Mouse (Mus musculus) hindbrain, embryonic 15.5 days (tissue): ENCODE data around the gene Nprl2. TPM values are rescaled to one million over a fixed set of nuclear protein-coding genes. Genes with fewer than 3 reads are reported as not detected.
"Not testable (repeated sequence)": the region's sequence is repeated elsewhere in the genome, so short reads cannot be mapped to it uniquely, and the experiment has no call there.

Experiments
- ATAC-seq: fragments of 200-750 bp; cut with Nextera tagmentation; 2 replicates; pipeline ENCODE4 v1.8.0; 2017; ENCODE audit warnings: low read depth, moderate number of reproducible peaks, moderate TSS enrichment; ENCODE audit not compliant: low FRiP score
- H3K27ac ChIP-seq: fragments of 300-500 bp; sonication (generic); replicated peaks from 2 replicates; pipeline ENCODE4 v1.5.1; 2015; ENCODE audit warnings: mild to moderate bottlenecking, inconsistent platforms
- H3K27me3 ChIP-seq: fragments of 300-500 bp; sonication (generic); 2 replicates; pipeline ENCODE4 v1.6.1; 2015; ENCODE audit warnings: control low read depth, inconsistent platforms
- H3K36me3 ChIP-seq: fragments of 300-500 bp; sonication (generic); 2 replicates; pipeline ENCODE4 v1.6.1; 2015; ENCODE audit warnings: control low read depth, inconsistent platforms
- H3K4me1 ChIP-seq: fragments of 300-500 bp; sonication (generic); replicated peaks from 2 replicates; pipeline ENCODE4 v1.6.1; 2015; ENCODE audit warnings: control low read depth, inconsistent platforms
- H3K4me2 ChIP-seq: fragments of 300-500 bp; sonication (generic); 2 replicates; pipeline ENCODE4 v1.6.1; 2015; ENCODE audit warnings: moderate library complexity, mild to moderate bottlenecking, inconsistent platforms
- H3K4me3 ChIP-seq: fragments of 300-500 bp; sonication (generic); 2 replicates; pipeline ENCODE4 v1.5.1; 2015; ENCODE audit warnings: mild to moderate bottlenecking, inconsistent platforms
- H3K9ac ChIP-seq: fragments of 300-500 bp; sonication (generic); 2 replicates; pipeline ENCODE4 v1.6.1; 2015; ENCODE audit warnings: inconsistent platforms
- H3K9me3 ChIP-seq: fragments of 300-500 bp; sonication (generic); 2 replicates; pipeline ENCODE4 v1.6.1; 2016; ENCODE audit warnings: control low read depth, inconsistent platforms
- WGBS: fragments of 180-500 bp; shearing (Covaris S2); methylation state at CpG from one replicate; pipeline ENCODE4 v1.1.7; 2015; 5-methylcytosine and 5-hydroxymethylcytosine counted together
- polyA plus RNA-seq: library from polyadenylated mRNA; unstranded; fragments of >200 nt; fragmentation: Nextera tagmentation; extraction: Ambion mirVana; gene quantifications from 2 replicates; pipeline ENCODE4 v1.2.1, GENCODE M21; 2015

Nprl2 gene
- polyA plus RNA-seq, 1 experiment from 2014 or later = 70.2 TPM

DNA sequence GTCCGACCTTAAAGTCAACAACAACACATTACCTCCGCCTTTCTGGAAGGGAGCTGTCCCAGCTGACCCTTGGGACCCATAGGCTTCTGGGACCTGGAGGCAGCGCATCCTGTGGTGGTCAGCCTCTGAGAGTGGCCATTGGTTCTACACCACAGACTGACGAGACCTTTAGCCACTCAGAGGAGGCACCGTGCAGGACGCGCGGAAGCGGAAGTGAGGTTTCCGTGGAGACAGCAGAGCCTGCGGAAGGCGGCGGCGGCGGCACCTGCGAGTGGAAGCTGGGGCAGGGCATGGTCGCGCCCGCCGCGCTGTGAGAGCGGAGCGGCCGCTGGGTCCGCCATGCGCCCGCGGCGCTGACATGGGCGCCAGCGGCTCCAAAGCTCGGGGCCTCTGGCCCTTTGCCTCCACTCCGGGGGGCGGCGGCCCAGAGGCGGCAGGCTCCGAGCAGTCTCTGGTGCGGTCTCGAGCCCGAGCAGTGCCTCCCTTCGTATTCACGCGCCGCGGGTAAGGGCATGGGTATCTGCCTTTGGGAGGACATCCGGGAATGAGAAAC lies 21.1 kb downstream of the Nprl2 start, which contains the start of gene Tusc2:
Tusc2 (plus strand) TSS at position 227 of the 553 bp plus-strand sequence.
- peaks cover 41% of the 10 kb centered on the region for H3K36me3 ChIP-seq
- peak within 1 kb of the TSS; percentile 75 for H3K27ac ChIP-seq
- 0% methylated on average over 42 of the region's 46 CpGs for WGBS
- peaks cover 34% of the 10 kb centered on the region for H3K4me1 ChIP-seq
- no peaks in the 10 kb centered on the region for H3K9me3 ChIP-seq
- peak within 1 kb of the TSS; percentile 64 for H3K4me2 ChIP-seq
- peak within 1 kb of the TSS; percentile 90 for H3K4me3 ChIP-seq
- no peaks in the 10 kb centered on the region for H3K27me3 ChIP-seq
- peak; percentile 96 for ATAC-seq
- peak within 1 kb of the TSS; percentile 93 for H3K9ac ChIP-seq

DNA sequence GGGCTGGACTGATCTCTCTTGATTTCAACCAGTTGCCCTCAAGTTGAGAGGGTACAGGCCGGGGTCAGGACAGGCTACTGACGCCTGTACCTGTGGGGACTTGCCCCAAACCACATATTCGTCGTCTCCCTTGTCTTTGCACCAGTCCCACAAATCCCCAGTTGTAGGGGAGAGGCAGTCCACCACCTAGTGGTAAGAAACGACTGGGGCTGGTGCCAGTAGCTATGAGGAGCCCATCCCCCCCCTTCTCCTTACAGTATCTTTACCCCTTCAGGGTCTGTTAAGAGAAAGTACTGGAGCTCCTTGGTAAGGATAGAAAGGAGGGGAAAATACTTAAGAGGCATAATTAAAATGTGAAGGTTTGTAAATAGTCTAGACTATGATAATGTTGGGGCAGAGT lies 23.5 kb downstream of the Nprl2 start:
- not testable (repeated sequence) for H3K27me3 ChIP-seq, H3K4me2 ChIP-seq, H3K9me3 ChIP-seq, H3K27ac ChIP-seq, ATAC-seq, H3K9ac ChIP-seq, H3K4me3 ChIP-seq
- H3K4me1 ChIP-seq = peaks cover 47% of the 10 kb centered on the region
- peaks cover 18% of the 10 kb centered on the region for H3K36me3 ChIP-seq
- WGBS = 50% methylated on average over 5 of the region's 5 CpGs

DNA sequence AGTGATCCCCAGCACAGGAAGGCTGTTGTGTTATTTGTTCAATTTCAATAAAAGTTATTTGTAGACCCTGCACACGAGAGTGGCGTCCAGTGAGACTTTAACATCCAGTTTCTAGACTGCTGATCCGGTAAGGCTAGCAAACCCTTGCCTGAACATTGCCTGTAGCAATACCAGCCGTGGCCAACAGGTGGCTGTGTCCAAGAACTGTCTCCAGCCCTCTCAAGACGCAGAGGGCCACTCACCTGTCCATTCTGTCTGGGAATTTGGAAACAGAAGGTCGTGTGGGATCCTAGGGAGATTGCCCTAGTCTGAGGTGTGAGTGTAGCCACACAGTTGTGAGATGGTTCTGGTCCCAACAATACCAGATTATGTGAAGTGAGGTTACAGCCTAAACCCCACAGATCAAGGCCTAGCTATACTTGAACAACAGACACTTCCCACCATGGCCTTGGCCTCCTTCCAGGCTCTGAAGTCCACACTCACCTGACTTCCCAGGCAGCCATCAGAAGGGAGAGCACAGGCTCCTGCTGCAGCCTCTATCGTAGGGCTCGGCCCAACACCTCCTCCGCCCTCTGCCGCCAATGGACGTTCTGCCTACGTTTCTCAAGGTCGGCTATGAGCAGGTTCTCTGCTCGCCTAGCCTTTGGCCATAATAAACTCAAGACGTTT lies 24.1 kb downstream of the Nprl2 start:
- 63% methylated on average over 15 of the region's 15 CpGs for WGBS
- Histone ChIP-seq H3K9ac (no peak overlapping the region), H3K27ac (0 out of 2 replicates have a peak overlapping the region, but pooled peaks have one; percentile 16), H3K4me3 (no peak overlapping the region), H3K4me2 (no peak overlapping the region), H3K4me1 (peaks cover 53% of the 10 kb centered on the region), H3K36me3 (peaks cover 12% of the 10 kb centered on the region; the same call in 1 of the 2 replicates), H3K9me3 (no peaks in the 10 kb centered on the region), H3K27me3 (no peaks in the 10 kb centered on the region)
- ATAC-seq = no peak

DNA sequence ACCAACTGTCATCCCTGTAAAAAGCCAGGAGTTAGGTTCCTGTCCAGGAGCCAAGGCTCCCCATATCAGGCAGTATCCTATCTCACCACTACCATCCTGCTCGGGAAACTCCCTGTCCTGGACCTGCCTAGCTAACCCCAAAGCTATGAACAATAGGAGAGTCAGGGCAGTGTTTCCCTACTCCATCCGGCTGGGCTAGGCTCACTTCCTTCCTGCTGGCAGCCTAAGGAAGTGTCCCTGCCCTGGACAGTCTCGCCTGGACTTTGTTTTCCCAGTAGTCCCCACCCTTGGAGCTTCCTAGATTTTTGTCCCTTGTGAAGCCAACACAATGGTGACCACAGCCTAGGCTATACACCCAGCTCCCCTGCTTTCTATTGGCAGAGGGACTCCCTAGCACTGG lies 24.8 kb downstream of the Nprl2 start:
- Histone ChIP-seq H3K9me3 (no peaks in the 10 kb centered on the region), H3K27ac (no peak overlapping the region; the same call in 1 of the 2 replicates), H3K9ac (no peak overlapping the region), H3K36me3 (peaks cover 5% of the 10 kb centered on the region; the same call in 1 of the 2 replicates), H3K4me2 (no peak overlapping the region), H3K4me1 (peaks cover 60% of the 10 kb centered on the region), H3K27me3 (no peaks in the 10 kb centered on the region), H3K4me3 (no peak overlapping the region)
- 64% methylated on average over 3 of the region's 3 CpGs for WGBS
- no peak for ATAC-seq

DNA sequence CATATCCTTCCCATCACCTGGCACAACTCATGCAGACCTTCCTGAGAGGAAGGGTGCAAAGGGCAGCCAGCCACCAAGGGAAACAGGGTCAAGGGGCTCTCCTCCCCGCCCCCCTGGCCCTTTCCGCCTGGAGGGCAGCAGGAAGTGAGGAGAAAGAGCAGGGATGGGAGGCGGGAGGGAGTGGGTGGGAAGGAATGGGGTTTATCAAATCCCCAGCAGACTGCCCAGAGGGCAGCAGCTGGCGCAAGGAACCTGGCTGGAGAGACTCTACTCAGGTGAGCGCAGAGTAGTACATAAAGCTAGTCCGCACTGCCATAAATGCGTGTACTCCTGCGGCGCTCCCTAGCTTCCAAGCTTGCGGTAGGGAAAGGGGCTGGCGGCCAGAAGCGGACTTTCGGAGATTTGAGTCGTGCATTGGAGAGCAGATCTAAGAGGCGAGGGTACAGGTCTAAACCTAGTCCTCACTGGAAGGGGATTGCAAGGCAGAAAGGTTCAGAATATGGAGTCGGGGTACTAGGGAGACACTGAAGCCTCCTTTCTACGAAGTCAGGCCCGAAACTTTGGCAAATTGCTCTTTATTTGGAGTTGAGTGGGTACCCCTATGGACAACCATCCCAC lies 25.8 kb downstream of the Nprl2 start, which contains the start of gene Hyal2:
Hyal2 (plus strand) TSS at position 244 of the 618 bp plus-strand sequence.
- Histone ChIP-seq H3K4me3 (peak within 1 kb of the TSS; percentile 82), H3K9ac (peak within 1 kb of the TSS; percentile 88), H3K4me1 (peaks cover 56% of the 10 kb centered on the region), H3K36me3 (peaks cover 6% of the 10 kb centered on the region), H3K9me3 (no peaks in the 10 kb centered on the region), H3K27me3 (no peaks in the 10 kb centered on the region), H3K27ac (peak within 1 kb of the TSS; percentile 87), H3K4me2 (peak within 1 kb of the TSS; percentile 85)
- WGBS = 6% methylated on average over 18 of the region's 18 CpGs
- ATAC-seq = no peak

DNA sequence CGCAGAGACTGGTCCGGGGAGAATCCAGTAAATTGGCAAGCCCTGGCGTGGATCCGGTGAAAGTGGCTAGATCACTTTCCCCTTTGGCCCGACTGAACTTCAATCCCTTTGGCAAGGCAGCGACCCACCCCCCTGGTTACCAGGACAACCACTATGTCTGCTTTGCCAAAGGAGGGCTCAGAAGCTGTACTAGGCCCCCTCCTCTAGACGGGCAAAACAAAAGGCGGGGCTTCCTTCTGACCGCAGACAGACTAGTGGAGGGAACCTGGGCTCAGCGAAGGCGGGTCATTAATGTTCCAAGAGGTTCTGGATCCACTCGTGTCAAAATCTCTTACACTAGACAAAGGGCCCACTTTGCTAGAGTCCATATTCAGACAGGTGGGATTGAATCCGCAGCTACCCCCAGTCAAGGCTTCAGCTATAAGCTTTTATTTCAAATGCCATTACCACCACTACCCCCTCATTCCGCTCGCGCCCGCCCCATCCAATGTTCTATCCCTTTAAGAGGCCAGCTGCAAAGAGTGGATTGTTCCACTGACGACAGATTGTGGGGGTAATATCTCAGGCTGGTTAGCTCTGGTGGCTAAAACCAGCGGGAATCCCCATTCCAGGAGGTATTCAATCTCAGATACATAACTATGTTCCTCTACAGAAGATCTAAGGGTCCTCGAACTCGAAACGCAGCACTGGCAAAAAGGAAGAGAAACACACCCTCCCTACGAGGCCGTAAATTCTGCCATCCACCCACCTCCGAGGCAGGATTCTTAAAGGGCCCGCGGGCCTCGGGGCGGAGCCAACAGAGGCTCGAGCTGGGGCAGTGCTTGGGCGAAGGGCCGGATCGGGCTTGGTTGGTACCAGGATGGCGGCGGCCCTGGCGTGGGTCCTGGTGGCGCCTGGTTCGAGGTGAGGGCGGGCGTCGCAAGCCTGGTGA lies 26.6 kb downstream of the Nprl2 start:
- H3K36me3 ChIP-seq = peaks cover 12% of the 10 kb centered on the region
- H3K9me3 ChIP-seq = no peaks in the 10 kb centered on the region
- H3K9ac ChIP-seq = peak overlapping the region; percentile 88
- H3K27ac ChIP-seq = peak overlapping the region; percentile 87
- peak; percentile 87 for ATAC-seq
- WGBS = under 1% methylated on average over 41 of the region's 41 CpGs
- peak overlapping the region; percentile 82 for H3K4me3 ChIP-seq
- H3K4me1 ChIP-seq = peaks cover 54% of the 10 kb centered on the region
- peak overlapping the region; percentile 85 for H3K4me2 ChIP-seq
- H3K27me3 ChIP-seq = no peaks in the 10 kb centered on the region

DNA sequence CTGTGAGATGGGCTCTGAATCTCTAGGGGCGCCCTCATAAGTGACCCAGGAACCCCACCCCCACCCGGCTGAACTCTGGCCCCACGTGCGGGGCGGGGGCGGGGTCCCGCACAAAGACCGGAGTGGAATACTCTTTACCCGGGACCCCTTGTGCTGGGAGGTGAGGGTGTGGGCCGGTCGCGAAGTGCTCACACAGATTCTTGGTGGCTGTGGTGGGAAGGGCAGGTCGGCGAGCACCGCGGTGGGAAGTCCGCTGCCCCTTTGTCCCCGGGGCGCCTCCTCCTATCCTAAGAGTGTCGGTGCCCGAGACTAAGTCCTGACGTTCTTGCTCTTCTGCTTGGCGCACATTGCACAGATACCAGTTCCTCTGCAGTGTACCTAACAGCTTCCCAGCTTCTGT lies 27.2 kb downstream of the Nprl2 start:
- Histone ChIP-seq H3K27ac (peak overlapping the region; percentile 87), H3K4me3 (peak overlapping the region; percentile 82), H3K9ac (peak overlapping the region; percentile 88), H3K36me3 (peaks cover 16% of the 10 kb centered on the region), H3K27me3 (no peaks in the 10 kb centered on the region), H3K4me2 (peak overlapping the region; percentile 85), H3K4me1 (peaks cover 47% of the 10 kb centered on the region), H3K9me3 (no peaks in the 10 kb centered on the region)
- under 1% methylated on average over 22 of the region's 23 CpGs for WGBS
- peak; percentile 27 for ATAC-seq

DNA sequence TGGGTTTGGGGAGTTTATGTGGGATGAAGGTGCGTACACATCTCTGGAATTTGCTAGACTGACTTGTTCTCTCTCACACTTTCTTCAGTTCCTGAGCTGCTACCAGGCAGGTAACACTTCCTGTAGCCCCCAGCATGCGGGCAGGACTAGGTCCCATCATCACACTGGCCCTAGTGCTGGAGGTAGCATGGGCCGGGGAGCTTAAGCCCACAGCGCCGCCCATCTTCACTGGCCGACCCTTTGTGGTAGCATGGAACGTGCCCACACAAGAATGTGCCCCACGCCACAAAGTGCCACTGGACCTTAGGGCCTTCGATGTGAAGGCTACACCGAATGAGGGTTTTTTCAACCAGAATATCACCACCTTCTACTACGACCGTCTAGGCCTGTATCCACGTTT lies 28.0 kb downstream of the Nprl2 start:
- WGBS = 47% methylated on average over 13 of the region's 13 CpGs
- peaks cover 23% of the 10 kb centered on the region for H3K36me3 ChIP-seq
- peaks cover 42% of the 10 kb centered on the region for H3K4me1 ChIP-seq

DNA sequence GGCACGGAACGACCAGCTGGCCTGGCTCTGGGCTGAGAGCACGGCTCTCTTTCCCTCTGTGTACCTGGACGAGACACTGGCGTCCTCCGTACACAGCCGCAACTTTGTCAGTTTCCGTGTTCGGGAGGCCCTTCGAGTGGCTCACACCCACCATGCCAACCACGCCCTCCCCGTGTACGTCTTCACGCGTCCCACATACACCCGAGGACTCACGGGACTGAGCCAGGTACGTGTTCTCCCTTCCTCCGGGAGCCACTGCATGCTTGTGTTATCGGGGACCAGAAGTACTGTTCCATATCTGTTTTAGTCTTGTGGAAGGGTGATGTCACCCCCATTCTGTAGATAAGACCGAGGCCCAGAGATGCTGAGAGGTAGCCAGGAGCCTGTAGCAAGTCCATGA lies 28.8 kb downstream of the Nprl2 start:
- no peak overlapping the region for H3K27ac ChIP-seq
- H3K4me2 ChIP-seq = peak overlapping the region; percentile 85
- no peaks in the 10 kb centered on the region for H3K27me3 ChIP-seq
- H3K9me3 ChIP-seq = no peaks in the 10 kb centered on the region
- peak overlapping the region; percentile 88; the same call in 1 of the 2 replicates for H3K9ac ChIP-seq
- peaks cover 42% of the 10 kb centered on the region for H3K4me1 ChIP-seq
- H3K36me3 ChIP-seq = peaks cover 24% of the 10 kb centered on the region
- peak overlapping the region; percentile 82 for H3K4me3 ChIP-seq
- no peak for ATAC-seq
- WGBS = 94% methylated on average over 21 of the region's 21 CpGs

More for the DNA sequence above, 28.0 kb downstream of the Nprl2 start:
- Histone ChIP-seq H3K9ac (peak overlapping the region; percentile 88), H3K9me3 (no peaks in the 10 kb centered on the region), H3K4me2 (peak overlapping the region; percentile 85), H3K27me3 (no peaks in the 10 kb centered on the region), H3K27ac (peak overlapping the region; percentile 87; the same call in 1 of the 2 replicates), H3K4me3 (peak overlapping the region; percentile 82)
- ATAC-seq = no peak

DNA sequence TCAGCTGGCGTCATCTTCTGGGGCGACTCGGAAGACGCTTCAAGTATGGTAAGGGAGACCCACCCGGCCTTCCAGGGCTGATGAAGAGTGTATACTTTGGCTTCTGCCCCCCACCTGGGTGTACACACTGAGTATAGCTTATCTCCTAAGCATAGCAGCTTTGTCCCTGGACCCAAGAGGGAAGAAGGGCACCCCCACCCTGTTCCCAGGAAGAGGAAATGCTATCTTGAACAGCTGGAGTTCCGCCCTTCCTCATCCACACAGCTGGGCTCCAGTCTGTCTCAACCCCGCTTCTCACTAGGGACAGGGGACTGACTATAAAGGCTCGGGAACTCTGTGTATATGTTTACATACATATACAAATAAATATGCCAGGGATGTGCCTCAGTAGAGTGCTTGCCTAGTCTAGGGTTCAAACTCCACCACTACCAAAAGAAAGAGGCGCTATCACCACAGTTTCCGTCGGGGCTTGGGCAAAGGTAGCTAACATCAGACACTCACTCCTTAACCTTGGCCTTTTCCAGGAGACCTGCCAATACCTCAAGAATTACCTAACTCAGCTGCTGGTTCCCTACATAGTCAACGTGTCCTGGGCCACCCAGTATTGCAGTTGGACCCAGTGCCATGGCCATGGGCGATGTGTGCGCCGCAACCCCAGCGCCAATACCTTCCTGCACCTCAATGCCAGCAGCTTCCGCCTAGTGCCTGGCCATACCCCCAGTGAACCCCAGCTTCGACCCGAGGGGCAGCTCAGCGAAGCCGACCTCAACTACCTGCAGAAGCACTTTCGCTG lies 29.7 kb downstream of the Nprl2 start:
- Histone ChIP-seq H3K9me3 (no peaks in the 10 kb centered on the region), H3K4me3 (no peak overlapping the region), H3K36me3 (peaks cover 24% of the 10 kb centered on the region), H3K4me2 (no peak overlapping the region), H3K27ac (no peak overlapping the region), H3K4me1 (peaks cover 40% of the 10 kb centered on the region), H3K27me3 (no peaks in the 10 kb centered on the region), H3K9ac (no peak overlapping the region)
- ATAC-seq = no peak
- WGBS = 93% methylated on average over 22 of the region's 22 CpGs

DNA sequence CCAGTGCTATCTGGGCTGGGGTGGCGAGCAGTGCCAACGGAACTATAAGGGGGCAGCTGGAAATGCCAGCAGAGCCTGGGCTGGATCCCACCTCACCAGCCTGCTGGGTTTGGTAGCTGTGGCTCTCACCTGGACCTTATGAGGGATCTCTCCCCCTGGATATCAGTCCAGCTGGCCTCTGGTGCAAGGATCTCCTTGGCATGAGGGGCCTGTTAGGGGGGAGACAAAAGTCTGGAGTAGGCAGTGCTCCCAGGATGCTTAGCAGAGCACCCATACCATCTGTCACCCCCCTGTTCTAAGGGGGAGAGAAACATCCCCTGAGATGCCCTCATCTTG lies 30.3 kb downstream of the Nprl2 start:
- no peak overlapping the region for H3K9ac ChIP-seq
- H3K4me2 ChIP-seq = no peak overlapping the region
- no peak for ATAC-seq
- H3K27me3 ChIP-seq = no peaks in the 10 kb centered on the region
- 100% methylated on average over 2 of the region's 2 CpGs for WGBS
- no peak overlapping the region for H3K27ac ChIP-seq
- H3K4me1 ChIP-seq = peaks cover 37% of the 10 kb centered on the region
- peaks cover 24% of the 10 kb centered on the region for H3K36me3 ChIP-seq
- no peak overlapping the region for H3K4me3 ChIP-seq
- no peaks in the 10 kb centered on the region for H3K9me3 ChIP-seq
